Mouse (Mus musculus) stomach, postnatal 0 days (tissue): ENCODE results near the gene Sema3g. TPM values are rescaled to one million over a fixed set of nuclear protein-coding genes. Genes with fewer than 3 reads are reported as not detected.

Experiments
- ATAC-seq: fragments of 200-750 bp; cut with Nextera tagmentation; 2 replicates; pipeline ENCODE4 v1.8.0; 2017; ENCODE audit not compliant: low FRiP score, low TSS enrichment
- DNase-seq: peaks from one replicate; pipeline ENCODE4 v3.0.0-alpha.2; 2016; ENCODE audit warnings: low spot score
- H3K27ac ChIP-seq: fragments of 300-500 bp; sonication (generic); replicated peaks from 2 replicates; pipeline ENCODE4 v1.5.1; 2014; ENCODE audit warnings: mild to moderate bottlenecking, control low read depth
- H3K27me3 ChIP-seq: fragments of 300-500 bp; sonication (generic); 2 replicates; pipeline ENCODE4 v1.6.1; 2014; ENCODE audit warnings: low read length; ENCODE audit not compliant: control insufficient read depth, insufficient read depth
- H3K36me3 ChIP-seq: fragments of 300-500 bp; sonication (generic); 2 replicates; pipeline ENCODE4 v1.6.1; 2014; ENCODE audit warnings: low read length, mixed read lengths; ENCODE audit not compliant: control insufficient read depth, insufficient read depth
- H3K4me1 ChIP-seq: fragments of 300-500 bp; sonication (generic); replicated peaks from 2 replicates; pipeline ENCODE4 v1.6.1; 2014; ENCODE audit warnings: antibody characterized with exemption; ENCODE audit not compliant: control insufficient read depth, insufficient read depth
- H3K4me2 ChIP-seq: fragments of 300-500 bp; sonication (generic); replicated peaks from 2 replicates; pipeline ENCODE4 v1.6.1; 2014; ENCODE audit warnings: low read depth, mild to moderate bottlenecking, control low read depth, moderate library complexity
- H3K4me3 ChIP-seq: fragments of 300-500 bp; sonication (generic); 2 replicates; pipeline ENCODE4 v1.5.1; 2014; ENCODE audit warnings: low read depth, low read length, control low read depth
- H3K9ac ChIP-seq: fragments of 300-500 bp; sonication (generic); 2 replicates; pipeline ENCODE4 v1.6.1; 2014; ENCODE audit warnings: mild to moderate bottlenecking, low read length, control low read depth, mixed read lengths
- H3K9me3 ChIP-seq: fragments of 300-500 bp; sonication (generic); 2 replicates; pipeline ENCODE4 v1.6.1; 2016; ENCODE audit warnings: low read length; ENCODE audit not compliant: control insufficient read depth
- CTCF ChIP-seq: IDR thresholded peaks from 2 replicates; pipeline ENCODE4 v1.5.1; 2016; ENCODE audit warnings: antibody characterized with exemption, low read depth, mild to moderate bottlenecking, moderate library complexity
- EP300 ChIP-seq: optimal IDR thresholded peaks from 2 replicates; pipeline ENCODE3; 2016; ENCODE audit warnings: antibody characterized with exemption
- WGBS: fragments of 180-500 bp; shearing (Covaris S2); extraction: QIAGEN DNeasy Blood & Tissue Kit; methylation state at CpG from one replicate; pipeline ENCODE4 v1.1.7; 2014; 5-methylcytosine and 5-hydroxymethylcytosine counted together
- polyA plus RNA-seq: library from polyadenylated mRNA; unstranded; fragments of >200 nt; fragmentation: Nextera tagmentation; extraction: Ambion mirVana; gene quantifications from 2 replicates; pipeline ENCODE4 v1.2.1, GENCODE M21; 2015

The Sema3g gene
- polyA plus RNA-seq, 1 experiment from 2014 or later, result 0.38 TPM

GRCm38 (mm10) chr14:31233996-31234591, 16.4 kb downstream of the Sema3g start:
- H3K4me1 ChIP-seq, result no peaks in the 10 kb centered on the region
- ATAC-seq (peak; percentile 60), DNase-seq (peak; percentile 82)
- H3K9me3 ChIP-seq, result no peaks in the 10 kb centered on the region
- H3K4me3 ChIP-seq, result no peak overlapping the region
- TF ChIP-seq EP300, result no peak
- peak; percentile 98 for TF ChIP-seq CTCF
- H3K27me3 ChIP-seq, result no peaks in the 10 kb centered on the region
- no peaks in the 10 kb centered on the region for H3K36me3 ChIP-seq
- 12% methylated on average over 11 of the region's 11 CpGs for WGBS
- H3K27ac ChIP-seq, result 0 out of 2 replicates have a peak overlapping the region, but pooled peaks have one; percentile 6
- H3K4me2 ChIP-seq, result no peak overlapping the region
- H3K9ac ChIP-seq, result no peak overlapping the region

GRCm38 (mm10) chr14:31237101-31237882, 19.6 kb downstream of the Sema3g start:
- ATAC-seq (peak; percentile 53; the same call in 1 of the 2 replicates), DNase-seq (no peak)
- Histone ChIP-seq H3K27me3 (no peaks in the 10 kb centered on the region), H3K36me3 (no peaks in the 10 kb centered on the region), H3K4me2 (no peak overlapping the region), H3K4me1 (no peaks in the 10 kb centered on the region), H3K9ac (no peak overlapping the region), H3K9me3 (no peaks in the 10 kb centered on the region), H3K27ac (no peak overlapping the region), H3K4me3 (no peak overlapping the region)
- WGBS, result 74% methylated on average over 7 of the region's 7 CpGs
- no peak for TF ChIP-seq CTCF
- no peak for TF ChIP-seq EP300

- no peaks in the 10 kb centered on the region for H3K9me3 ChIP-seq
- no peak overlapping the region for H3K9ac ChIP-seq
- no peak overlapping the region for H3K4me2 ChIP-seq
- no peaks in the 10 kb centered on the region for H3K36me3 ChIP-seq
- ATAC-seq, result no peak
- no peaks in the 10 kb centered on the region for H3K4me1 ChIP-seq
- H3K27me3 ChIP-seq, result no peaks in the 10 kb centered on the region
- H3K27ac ChIP-seq, result no peak overlapping the region
- DNase-seq, result no peak
- TF ChIP-seq EP300 (no peak), CTCF (no peak)
- no peak overlapping the region for H3K4me3 ChIP-seq
- 64% methylated on average over 3 of the region's 3 CpGs for WGBS
Observed at GRCm38 (mm10) chr14:31240528-31240927, 22.9 kb downstream of the Sema3g start.

- Histone ChIP-seq H3K4me3 (no peak overlapping the region), H3K27ac (no peak overlapping the region), H3K9me3 (no peaks in the 10 kb centered on the region), H3K4me1 (no peaks in the 10 kb centered on the region), H3K9ac (no peak overlapping the region), H3K27me3 (no peaks in the 10 kb centered on the region), H3K36me3 (no peaks in the 10 kb centered on the region), H3K4me2 (no peak overlapping the region)
- 70% methylated on average over 1 of the region's 1 CpGs for WGBS
- TF ChIP-seq CTCF (no peak), EP300 (no peak)
- DNase-seq (no peak), ATAC-seq (no peak)
Observed at GRCm38 (mm10) chr14:31244777-31245176, 27.1 kb downstream of the Sema3g start.

GRCm38 (mm10) chr14:31245946-31246345, 28.3 kb downstream of the Sema3g start:
- H3K9me3 ChIP-seq, result no peaks in the 10 kb centered on the region
- TF ChIP-seq EP300 (no peak), CTCF (no peak)
- WGBS, result 77% methylated on average over 1 of the region's 1 CpGs
- no peak overlapping the region for H3K27ac ChIP-seq
- ATAC-seq, result no peak
- H3K4me1 ChIP-seq, result no peaks in the 10 kb centered on the region
- H3K9ac ChIP-seq, result no peak overlapping the region
- H3K27me3 ChIP-seq, result no peaks in the 10 kb centered on the region
- no peak overlapping the region for H3K4me3 ChIP-seq
- no peak overlapping the region for H3K4me2 ChIP-seq
- no peak for DNase-seq
- H3K36me3 ChIP-seq, result no peaks in the 10 kb centered on the region

- no peaks in the 10 kb centered on the region for H3K36me3 ChIP-seq
- WGBS, result 78% methylated on average over 6 of the region's 6 CpGs
- H3K9me3 ChIP-seq, result no peaks in the 10 kb centered on the region
- DNase-seq (no peak), ATAC-seq (no peak)
- H3K4me3 ChIP-seq, result no peak overlapping the region
- H3K27ac ChIP-seq, result no peak overlapping the region
- no peak overlapping the region for H3K9ac ChIP-seq
- TF ChIP-seq EP300 (no peak), CTCF (no peak)
- H3K4me2 ChIP-seq, result no peak overlapping the region
- no peaks in the 10 kb centered on the region for H3K27me3 ChIP-seq
- no peaks in the 10 kb centered on the region for H3K4me1 ChIP-seq
Observed at GRCm38 (mm10) chr14:31248396-31248795, 30.7 kb downstream of the Sema3g start.
